Mouse (Mus musculus): ENCODE measurements around the gene Gper1. TPM values are rescaled to one million over a fixed set of nuclear protein-coding genes. Genes with fewer than 3 reads are reported as not detected.
A peak's percentile ranks its signal among the peaks of the same experiment; 100 is the strongest.
"Not testable (repeated sequence)": the region's sequence is repeated elsewhere in the genome, so short reads cannot be mapped to it uniquely, and the experiment has no call there.

Gene Gper1
- polyA plus RNA-seq, 1 experiment from 2014 or later: 7.9 TPM

DNA sequence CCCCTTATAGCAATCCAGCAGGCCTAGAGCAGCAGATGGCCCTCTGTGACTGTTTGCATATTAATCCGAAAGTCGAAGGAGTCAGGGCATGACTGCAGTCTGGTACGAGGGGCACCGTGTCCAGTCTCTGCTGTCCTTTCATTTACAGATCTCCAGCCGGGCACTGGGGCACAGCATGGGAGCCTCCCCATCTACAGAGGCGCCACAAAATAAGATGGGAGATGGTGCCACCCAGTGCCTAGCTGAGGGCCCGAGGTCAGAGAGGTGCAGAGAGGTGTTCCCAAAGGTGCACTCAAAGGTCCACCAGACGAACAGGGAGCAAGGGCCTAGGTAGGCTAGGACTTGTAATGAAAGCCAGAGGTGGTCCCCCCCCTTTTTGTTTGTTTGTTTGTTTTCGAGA is 39.7 kb upstream of the Gper1 start:
- Histone ChIP-seq H3K9ac (peak overlapping the region; percentile 24), H3K36me3 (no peaks in the 10 kb centered on the region), H3K4me1 (replicated peaks) (peaks cover 57% of the 10 kb centered on the region), H3K4me3 (no peak overlapping the region), H3K27me3 (no peaks in the 10 kb centered on the region), H3K4me2 (no peak overlapping the region), H3K9me3 (no peaks in the 10 kb centered on the region), H3K27ac (peak overlapping the region; percentile 67)
- WGBS: 63% methylated on average over 9 of the region's 9 CpGs
- no peak for ATAC-seq (ENCODE audit: low FRiP score)

DNA sequence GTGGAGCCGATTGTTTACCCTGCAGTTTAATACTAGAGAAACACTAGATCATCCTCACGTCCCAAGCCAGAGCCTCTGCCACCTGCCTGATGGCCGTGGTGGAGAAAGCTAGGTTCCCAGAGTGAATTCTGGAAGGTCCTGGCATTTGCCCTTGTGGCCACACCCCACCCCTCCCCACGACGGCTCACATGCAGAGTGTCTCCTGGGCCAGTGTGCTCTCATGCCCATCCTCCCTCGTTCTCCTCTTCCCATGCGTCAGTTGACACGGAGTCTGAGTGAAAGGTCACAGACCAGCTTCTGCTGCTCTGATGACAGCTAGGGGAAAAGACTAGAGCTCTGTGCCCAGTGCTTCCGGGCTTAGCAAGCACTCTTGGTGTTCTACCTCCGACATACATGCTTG is 38.4 kb upstream of the Gper1 start:
- Histone ChIP-seq H3K27me3 (no peaks in the 10 kb centered on the region), H3K4me2 (no peak overlapping the region), H3K36me3 (no peaks in the 10 kb centered on the region), H3K4me3 (no peak overlapping the region), H3K9ac (no peak overlapping the region), H3K9me3 (no peaks in the 10 kb centered on the region), H3K4me1 (replicated peaks) (peaks cover 59% of the 10 kb centered on the region), H3K27ac (no peak overlapping the region)
- 70% methylated on average over 10 of the region's 10 CpGs for WGBS
- no peak for ATAC-seq (ENCODE audit: low FRiP score)

DNA sequence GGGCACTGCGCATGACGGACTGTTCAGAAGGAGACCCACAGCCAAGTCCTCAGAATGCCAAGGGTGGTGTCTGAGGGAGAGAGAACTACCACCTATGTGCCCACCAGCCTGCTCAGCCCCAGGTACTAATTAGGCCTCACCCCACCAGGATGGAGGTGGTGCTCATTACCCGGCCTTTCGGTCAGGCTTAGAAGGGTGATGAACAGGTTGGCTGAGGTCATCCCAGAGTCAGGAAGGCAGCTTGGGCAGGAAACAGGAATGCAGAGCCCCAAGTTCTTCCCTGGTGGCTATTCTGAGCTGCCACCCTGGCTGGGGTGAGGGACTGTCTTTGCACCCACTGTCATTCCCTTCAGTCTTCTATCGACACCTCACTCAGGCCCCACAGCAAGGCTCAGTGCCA is 36.9 kb upstream of the Gper1 start:
- Histone ChIP-seq H3K9ac (no peak overlapping the region), H3K36me3 (no peaks in the 10 kb centered on the region), H3K4me3 (no peak overlapping the region), H3K27ac (no peak overlapping the region), H3K4me1 (replicated peaks) (peaks cover 57% of the 10 kb centered on the region), H3K27me3 (no peaks in the 10 kb centered on the region), H3K9me3 (no peaks in the 10 kb centered on the region), H3K4me2 (no peak overlapping the region)
- ATAC-seq (ENCODE audit: low FRiP score): no peak
- WGBS: 94% methylated on average over 5 of the region's 5 CpGs

DNA sequence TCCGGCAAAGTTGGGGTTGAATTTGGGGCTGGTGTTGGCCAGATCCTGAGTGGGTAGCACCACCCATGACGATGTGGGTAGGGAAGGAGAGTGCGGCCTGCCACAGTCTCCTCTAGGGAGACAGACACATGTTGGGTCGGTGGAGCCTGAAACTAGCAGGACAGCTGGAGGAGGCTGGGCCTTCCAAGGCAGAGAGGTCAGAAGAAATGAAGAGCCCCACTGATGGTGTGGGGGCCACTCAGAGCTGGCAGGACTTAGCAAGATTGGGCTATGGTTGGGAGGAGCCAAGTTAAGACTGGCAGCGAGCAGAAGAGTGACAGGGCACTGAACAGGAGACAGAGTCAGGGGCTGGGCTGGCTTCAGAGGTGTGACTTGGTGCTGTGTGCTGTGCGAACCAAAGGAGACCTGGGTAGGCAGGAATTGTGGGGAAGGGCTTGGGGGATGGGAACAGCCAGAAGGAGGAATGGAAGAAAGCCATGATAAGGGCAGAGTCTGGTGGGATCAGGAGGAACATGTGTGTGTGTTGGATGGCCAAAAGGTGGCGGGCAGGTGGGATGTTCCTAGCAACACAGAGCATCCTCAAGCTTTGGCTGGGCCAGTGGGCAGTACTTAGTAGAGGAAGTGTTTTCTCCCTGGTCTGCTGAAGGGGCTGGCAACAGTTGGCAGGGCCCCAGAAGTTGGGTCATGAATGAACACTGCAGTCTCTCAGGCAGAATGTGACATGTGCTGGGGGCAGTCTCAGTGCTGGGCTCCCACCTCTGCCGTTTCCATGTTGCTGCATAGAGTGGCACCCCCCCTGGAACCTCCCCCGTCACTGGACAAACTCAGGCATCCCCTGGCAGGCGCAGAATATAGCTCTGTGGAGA is 35.4 kb upstream of the Gper1 start:
- peaks cover 58% of the 10 kb centered on the region for H3K4me1 ChIP-seq (replicated peaks)
- H3K9ac ChIP-seq: no peak overlapping the region
- 0 out of 2 replicates have a peak overlapping the region, but pooled peaks have one; percentile 44 for H3K27ac ChIP-seq
- no peak overlapping the region for H3K4me2 ChIP-seq
- H3K9me3 ChIP-seq: no peaks in the 10 kb centered on the region
- peaks cover 2% of the 10 kb centered on the region; the same call in 1 of the 2 replicates for H3K36me3 ChIP-seq
- 78% methylated on average over 10 of the region's 10 CpGs for WGBS
- no peaks in the 10 kb centered on the region for H3K27me3 ChIP-seq
- H3K4me3 ChIP-seq: no peak overlapping the region
- 0 out of 2 replicates have a peak, but pooled peaks have one; percentile 12 for ATAC-seq (ENCODE audit: low FRiP score)

DNA sequence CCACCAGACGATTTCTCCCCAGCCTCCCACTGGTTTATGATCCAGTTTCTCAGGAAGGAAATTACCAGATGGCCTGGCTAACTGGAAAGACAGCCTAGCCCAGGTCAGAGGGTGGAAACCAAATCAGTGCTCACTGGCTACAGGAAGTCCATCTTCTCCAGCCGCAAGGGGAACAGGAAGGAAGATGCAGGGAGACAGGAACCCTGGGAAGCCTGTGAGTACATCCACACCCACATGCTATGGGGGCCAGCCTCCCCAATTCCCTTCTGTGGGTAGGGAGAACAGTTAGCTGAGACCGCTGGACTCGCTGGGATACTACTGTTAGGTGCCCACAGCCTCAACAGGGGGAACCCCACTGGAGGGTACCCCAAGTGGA is 34.8 kb upstream of the Gper1 start:
- no peaks in the 10 kb centered on the region for H3K27me3 ChIP-seq
- no peak overlapping the region for H3K9ac ChIP-seq
- peaks cover 4% of the 10 kb centered on the region; the same call in 1 of the 2 replicates for H3K36me3 ChIP-seq
- no peaks in the 10 kb centered on the region for H3K9me3 ChIP-seq
- peak overlapping the region; percentile 44; the same call in 1 of the 2 replicates for H3K27ac ChIP-seq
- peaks cover 54% of the 10 kb centered on the region for H3K4me1 ChIP-seq (replicated peaks)
- H3K4me2 ChIP-seq: no peak overlapping the region
- ATAC-seq (ENCODE audit: low FRiP score): no peak
- WGBS: 79% methylated on average over 4 of the region's 4 CpGs
- no peak overlapping the region for H3K4me3 ChIP-seq

DNA sequence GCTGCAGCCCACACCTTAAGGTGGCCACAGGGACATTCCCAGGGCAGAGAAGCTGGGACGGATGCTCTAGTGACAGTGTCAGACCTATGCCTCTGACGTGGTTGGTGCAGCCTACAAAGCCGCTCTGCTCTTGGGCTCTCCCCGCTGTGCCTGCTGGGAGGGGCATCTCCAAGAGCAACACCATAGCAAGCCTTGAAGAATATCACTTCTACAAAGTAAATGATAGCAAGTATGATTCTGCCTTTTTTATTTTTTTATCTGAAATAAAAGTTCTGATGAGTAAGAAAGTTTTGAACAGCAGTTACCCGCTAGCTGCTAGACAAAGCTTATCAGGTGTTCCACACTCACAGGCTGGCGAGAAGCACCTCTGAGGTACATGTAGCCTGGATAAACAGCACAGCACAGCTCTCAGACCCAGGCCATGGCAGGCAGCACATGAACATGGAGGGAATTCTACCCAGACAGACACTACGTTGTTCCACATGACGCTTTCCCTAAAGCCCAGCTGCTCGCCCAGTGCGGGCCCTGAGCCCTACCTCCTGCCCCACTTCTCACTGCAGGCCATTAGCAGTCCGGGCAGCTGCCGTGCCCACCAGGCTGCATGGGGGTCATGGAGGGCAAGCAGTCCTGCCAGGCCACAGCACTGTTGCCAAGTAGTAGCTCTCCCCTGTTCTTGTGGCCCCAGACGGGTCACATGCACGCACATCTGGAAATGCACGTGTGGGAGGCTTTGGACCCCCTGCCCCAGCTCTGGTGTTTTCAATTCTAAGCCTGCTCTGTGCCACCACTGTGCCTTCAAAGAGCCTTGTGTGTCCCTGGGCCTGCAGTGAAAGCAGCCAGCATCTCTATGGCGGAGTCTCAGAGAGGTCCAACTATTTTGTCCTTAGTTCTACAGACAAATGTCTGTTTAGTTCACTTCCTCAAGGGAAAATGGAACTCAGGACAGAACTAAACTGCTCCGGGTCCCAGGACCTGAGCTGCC is 34.0 kb upstream of the Gper1 start:
- Histone ChIP-seq H3K36me3 (peaks cover 4% of the 10 kb centered on the region; the same call in 1 of the 2 replicates), H3K9ac (no peak overlapping the region; the same call in 1 of the 2 replicates), H3K27me3 (no peaks in the 10 kb centered on the region), H3K9me3 (no peaks in the 10 kb centered on the region), H3K4me1 (replicated peaks) (peaks cover 52% of the 10 kb centered on the region), H3K4me3 (no peak overlapping the region), H3K27ac (peak overlapping the region; percentile 69), H3K4me2 (no peak overlapping the region)
- no peak; the same call in 1 of the 2 replicates for ATAC-seq (ENCODE audit: low FRiP score)
- WGBS: 70% methylated on average over 17 of the region's 17 CpGs

DNA sequence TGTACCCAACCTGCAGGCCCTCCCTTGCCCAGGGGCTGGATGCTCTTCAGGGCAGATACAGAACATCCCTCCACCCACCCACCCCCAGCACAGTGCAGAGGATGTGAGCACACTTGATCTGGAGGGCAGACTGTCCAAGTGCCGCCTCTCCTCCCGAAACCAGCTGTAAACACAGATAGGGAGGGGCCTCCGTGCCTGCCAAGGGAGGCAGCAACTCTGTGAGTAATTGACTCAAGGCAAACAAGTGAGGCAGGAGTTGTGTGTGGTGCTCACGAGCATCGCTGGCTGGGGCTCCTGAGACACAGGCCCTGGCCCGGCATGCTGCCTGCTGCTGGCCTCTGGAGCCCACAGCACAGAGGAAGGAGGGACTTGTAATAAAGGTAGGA is 33.3 kb upstream of the Gper1 start:
- peak; percentile 54; the same call in 1 of the 2 replicates for ATAC-seq (ENCODE audit: low FRiP score)
- WGBS: 48% methylated on average over 6 of the region's 6 CpGs

DNA sequence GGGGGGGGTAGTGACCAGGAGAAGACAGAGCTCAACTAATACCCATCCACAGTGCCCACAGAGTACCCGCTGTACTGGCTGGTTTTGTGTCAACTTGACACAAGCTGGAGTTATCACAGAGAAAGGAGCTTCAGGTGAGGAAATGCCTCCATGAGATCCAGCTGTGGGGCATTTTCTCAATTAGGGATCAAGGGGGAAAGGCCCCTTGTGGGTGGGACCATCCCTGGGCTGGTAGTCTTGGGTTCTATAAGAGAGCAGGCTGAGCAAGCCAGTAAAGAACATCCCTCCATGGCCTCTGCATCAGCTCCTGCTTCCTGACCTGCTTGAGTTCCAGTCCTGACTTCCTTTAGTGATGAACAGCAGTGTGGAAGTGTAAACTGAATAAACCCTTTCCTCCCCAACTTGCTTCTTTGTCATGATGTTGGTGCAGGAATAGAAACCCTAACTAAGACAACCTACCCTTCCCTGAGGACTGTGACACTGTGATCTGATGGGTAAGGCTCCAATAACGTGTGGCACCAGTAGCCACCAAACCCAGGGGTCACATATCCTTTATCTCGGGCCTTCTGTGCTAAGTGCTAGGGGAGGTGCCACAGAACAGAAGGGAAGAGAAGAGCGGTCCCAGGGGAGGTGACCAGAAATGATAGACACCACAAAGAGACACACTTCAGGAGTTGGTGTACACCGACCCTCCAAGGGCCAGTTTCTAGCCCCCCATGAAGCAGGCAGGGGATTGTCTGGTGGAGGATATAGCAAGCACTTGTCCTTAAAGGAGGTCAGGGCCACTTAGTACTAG is 32.4 kb upstream of the Gper1 start:
- H3K9me3 ChIP-seq; H3K36me3 ChIP-seq; H3K4me2 ChIP-seq; H3K27ac ChIP-seq; ATAC-seq (ENCODE audit: low FRiP score); H3K27me3 ChIP-seq; H3K4me3 ChIP-seq: not testable (repeated sequence)
- WGBS: 84% methylated on average over 5 of the region's 5 CpGs
- peaks cover 52% of the 10 kb centered on the region for H3K4me1 ChIP-seq (replicated peaks)
- H3K9ac ChIP-seq: peak overlapping the region; percentile 31; the same call in 1 of the 2 replicates

More for the DNA sequence above, 33.3 kb upstream of the Gper1 start:
- Histone ChIP-seq H3K9me3 (no peaks in the 10 kb centered on the region), H3K27me3 (no peaks in the 10 kb centered on the region), H3K4me2 (no peak overlapping the region), H3K36me3 (peaks cover 4% of the 10 kb centered on the region; the same call in 1 of the 2 replicates), H3K4me1 (replicated peaks) (peaks cover 52% of the 10 kb centered on the region), H3K4me3 (no peak overlapping the region), H3K27ac (peak overlapping the region; percentile 69), H3K9ac (no peak overlapping the region; the same call in 1 of the 2 replicates)

DNA sequence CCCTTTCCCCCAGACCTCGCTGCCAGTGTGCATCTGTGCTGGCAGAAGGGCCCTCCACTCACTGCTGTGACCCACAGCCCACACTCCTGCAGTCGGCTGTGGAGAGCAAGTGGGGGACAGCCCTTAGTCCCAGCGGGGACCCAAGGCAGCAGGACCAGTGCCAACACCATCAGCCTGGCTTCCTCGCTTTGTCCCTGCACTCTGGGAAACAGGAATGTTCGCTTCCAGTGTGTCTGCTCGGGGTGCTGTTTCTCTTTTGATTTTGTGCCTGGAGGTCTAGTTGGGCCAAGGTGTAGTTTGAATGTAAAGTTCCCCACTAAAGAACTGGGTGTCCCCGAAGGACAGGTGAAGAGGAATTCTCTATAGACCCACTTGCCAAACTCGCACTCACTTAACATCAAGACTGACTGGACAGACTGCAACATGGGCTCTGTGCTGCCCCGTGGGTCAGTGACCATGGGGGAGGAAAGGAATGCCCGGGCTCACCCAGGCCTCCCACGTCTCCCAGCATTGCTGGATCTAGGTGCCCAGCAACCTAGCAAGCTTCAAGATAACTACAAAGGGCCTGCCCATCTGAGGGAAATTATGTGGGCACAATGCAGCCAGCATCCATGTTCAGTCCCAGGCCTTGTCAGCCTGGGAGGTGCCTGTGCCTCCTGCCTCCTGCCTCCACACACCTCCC is 31.5 kb upstream of the Gper1 start:
- peak overlapping the region; percentile 31; the same call in 1 of the 2 replicates for H3K9ac ChIP-seq
- no peak for ATAC-seq (ENCODE audit: low FRiP score)
- no peaks in the 10 kb centered on the region for H3K27me3 ChIP-seq
- 0 out of 2 replicates have a peak overlapping the region, but pooled peaks have one; percentile 4 for H3K4me2 ChIP-seq
- peak overlapping the region; percentile 56; the same call in 1 of the 2 replicates for H3K27ac ChIP-seq
- 70% methylated on average over 11 of the region's 11 CpGs for WGBS
- H3K4me3 ChIP-seq: no peak overlapping the region
- peaks cover 4% of the 10 kb centered on the region; the same call in 1 of the 2 replicates for H3K36me3 ChIP-seq
- H3K9me3 ChIP-seq: no peaks in the 10 kb centered on the region
- H3K4me1 ChIP-seq (replicated peaks): peaks cover 52% of the 10 kb centered on the region

DNA sequence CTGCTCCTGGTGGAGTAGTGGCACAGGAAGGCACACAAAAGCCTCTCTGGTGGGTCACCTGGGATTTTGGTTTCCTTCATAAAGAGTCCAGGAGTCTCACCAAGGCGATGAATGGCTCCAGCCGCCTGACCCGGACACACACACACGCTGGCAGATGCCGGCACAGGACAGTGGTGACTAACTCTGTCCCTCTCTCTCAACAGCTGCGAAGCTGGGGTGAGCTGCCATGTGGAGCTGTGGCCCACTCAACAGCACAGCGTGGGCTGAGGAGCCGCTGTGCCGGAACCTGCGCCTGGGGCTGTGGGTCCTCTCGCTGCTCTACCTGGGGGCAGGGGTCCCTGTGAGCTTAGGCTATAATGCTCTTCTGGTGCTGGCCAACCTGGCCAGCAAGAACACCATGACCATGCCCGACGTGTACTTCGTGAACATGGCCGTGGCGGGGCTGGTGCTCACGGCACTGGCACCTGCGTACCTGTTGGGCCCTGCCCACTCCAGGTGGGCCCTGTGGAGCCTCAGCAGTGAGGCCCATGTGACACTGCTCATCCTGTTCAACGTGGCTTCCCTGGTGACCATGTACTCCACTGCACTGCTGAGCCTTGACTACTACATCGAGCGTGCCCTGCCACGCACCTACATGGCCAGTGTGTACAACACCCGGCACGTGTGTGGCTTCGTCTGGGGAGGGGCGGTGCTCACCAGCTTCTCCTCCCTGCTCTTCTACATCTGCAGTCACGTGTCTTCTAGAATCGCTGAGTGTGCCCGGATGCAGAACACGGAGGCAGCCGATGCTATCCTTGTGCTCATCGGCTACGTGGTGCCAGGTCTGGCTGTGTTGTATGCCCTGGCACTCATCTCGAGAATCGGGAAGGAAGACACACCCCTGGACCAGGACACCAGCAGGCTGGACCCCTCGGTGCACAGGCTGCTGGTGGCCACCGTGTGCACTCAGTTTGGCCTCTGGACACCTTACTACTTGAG is 30.4 kb upstream of the Gper1 start:
- no peaks in the 10 kb centered on the region for H3K27me3 ChIP-seq
- ATAC-seq (ENCODE audit: low FRiP score): no peak
- 0 out of 2 replicates have a peak overlapping the region, but pooled peaks have one; percentile 13 for H3K9ac ChIP-seq
- H3K4me2 ChIP-seq: 0 out of 2 replicates have a peak overlapping the region, but pooled peaks have one; percentile 4
- H3K36me3 ChIP-seq: peaks cover 4% of the 10 kb centered on the region; the same call in 1 of the 2 replicates
- H3K4me1 ChIP-seq (replicated peaks): peaks cover 48% of the 10 kb centered on the region
- H3K9me3 ChIP-seq: no peaks in the 10 kb centered on the region
- H3K27ac ChIP-seq: peak overlapping the region; percentile 56; the same call in 1 of the 2 replicates
- H3K4me3 ChIP-seq: no peak overlapping the region
- WGBS: 93% methylated on average over 37 of the region's 37 CpGs

Measured in hindbrain, embryonic 13.5 days (tissue).